Mouse (Mus musculus): ENCODE results near the gene Zranb1. TPM values are rescaled to one million over a fixed set of nuclear protein-coding genes. Genes with fewer than 3 reads are reported as not detected.

Zranb1 gene
- polyA plus RNA-seq, 1 experiment from 2014 or later, result 20.5 TPM

DNA sequence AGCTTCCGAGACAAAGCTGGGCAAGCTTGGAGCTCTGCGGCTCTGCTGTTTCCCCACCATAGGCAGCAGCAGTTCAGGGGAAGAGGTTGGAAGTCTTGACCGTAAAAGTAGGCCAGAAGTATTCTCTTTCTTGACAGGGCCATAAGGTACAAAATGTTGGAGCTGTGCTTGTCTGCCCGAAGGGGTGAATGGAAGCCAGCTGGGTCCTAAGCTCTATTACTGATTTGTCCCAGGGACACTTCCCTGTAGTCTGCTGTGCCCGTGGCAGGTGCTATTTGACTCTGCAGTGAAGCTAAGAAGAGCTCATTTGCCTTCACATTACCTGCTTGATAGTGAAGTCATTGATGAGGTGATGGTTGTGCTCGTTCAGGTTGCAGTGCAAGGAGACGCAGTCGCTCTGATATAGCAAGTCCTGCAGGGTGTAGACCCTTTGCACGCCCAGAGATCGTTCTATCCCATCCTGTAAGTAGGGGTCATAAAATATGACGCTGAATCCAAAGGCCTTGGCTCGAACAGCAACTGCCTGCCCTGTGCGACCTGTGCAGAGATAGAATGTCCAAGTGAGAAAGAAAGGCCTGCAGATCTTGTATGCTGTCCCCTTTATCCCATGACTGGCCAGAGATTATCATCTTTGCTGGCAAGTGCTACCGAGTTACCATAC lies 60.4 kb downstream of the Zranb1 start:
- no peak overlapping the region for H3K4me2 ChIP-seq (replicated peaks)
- peaks cover 70% of the 10 kb centered on the region for H3K36me3 ChIP-seq
- 94% methylated on average over 14 of the region's 14 CpGs for WGBS

DNA sequence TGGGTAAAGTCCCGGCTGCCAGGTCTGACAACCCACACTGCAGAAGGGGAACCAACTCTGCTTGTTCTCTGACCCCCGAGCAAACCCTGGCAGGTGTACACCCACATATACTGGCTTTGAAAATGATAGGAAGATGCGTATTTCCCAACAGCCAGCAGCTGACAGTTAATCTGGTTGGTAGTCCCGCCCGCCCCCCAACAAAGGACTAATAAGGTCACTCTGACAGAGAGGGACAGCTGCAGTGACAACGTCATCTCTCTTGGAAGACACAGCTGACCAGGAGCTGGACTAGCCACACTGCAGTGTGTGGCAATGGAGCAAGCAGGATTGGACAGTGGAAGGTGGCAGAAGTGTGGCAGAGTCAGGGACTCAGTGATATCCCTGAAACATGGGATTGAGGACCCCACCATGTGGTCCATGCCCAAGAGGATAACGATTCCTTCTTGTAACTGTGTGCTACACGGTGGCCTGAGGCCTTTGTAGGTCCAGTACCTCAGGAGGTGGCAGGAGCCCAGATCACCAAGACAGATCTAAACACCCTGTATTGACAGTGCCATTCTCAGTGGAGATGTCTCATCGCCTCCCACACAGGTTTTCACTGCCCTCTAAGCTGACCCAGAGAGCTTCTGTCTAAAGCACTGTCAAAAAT lies 62.1 kb downstream of the Zranb1 start:
- 92% methylated on average over 9 of the region's 9 CpGs for WGBS
- peaks cover 79% of the 10 kb centered on the region for H3K36me3 ChIP-seq
- H3K4me3 ChIP-seq (replicated peaks), result no peak overlapping the region
- H3K4me2 ChIP-seq (replicated peaks), result no peak overlapping the region
- ATAC-seq, result no peak
- no peak overlapping the region for H3K27ac ChIP-seq
- peaks cover 5% of the 10 kb centered on the region; the same call in 1 of the 2 replicates for H3K4me1 ChIP-seq (replicated peaks)
- H3K9me3 ChIP-seq, result no peaks in the 10 kb centered on the region
- no peaks in the 10 kb centered on the region for H3K27me3 ChIP-seq
- no peak overlapping the region for H3K9ac ChIP-seq (replicated peaks)

More for the DNA sequence above, 60.4 kb downstream of the Zranb1 start:
- no peak overlapping the region for H3K4me3 ChIP-seq (replicated peaks)
- no peaks in the 10 kb centered on the region for H3K27me3 ChIP-seq
- no peak for ATAC-seq
- no peaks in the 10 kb centered on the region for H3K9me3 ChIP-seq
- no peak overlapping the region for H3K27ac ChIP-seq
- H3K9ac ChIP-seq (replicated peaks), result no peak overlapping the region
- H3K4me1 ChIP-seq (replicated peaks), result peaks cover 5% of the 10 kb centered on the region; the same call in 1 of the 2 replicates

GRCm38 (mm10) chr7:132994120-132994519 lies 63.2 kb downstream of the Zranb1 start:
- no peaks in the 10 kb centered on the region for H3K27me3 ChIP-seq
- no peak overlapping the region for H3K4me2 ChIP-seq (replicated peaks)
- no peak overlapping the region for H3K27ac ChIP-seq
- peaks cover 5% of the 10 kb centered on the region; the same call in 1 of the 2 replicates for H3K4me1 ChIP-seq (replicated peaks)
- WGBS, result 93% methylated on average over 8 of the region's 8 CpGs
- no peaks in the 10 kb centered on the region for H3K9me3 ChIP-seq
- no peak for ATAC-seq
- H3K4me3 ChIP-seq (replicated peaks), result no peak overlapping the region
- peaks cover 79% of the 10 kb centered on the region for H3K36me3 ChIP-seq
- no peak overlapping the region for H3K9ac ChIP-seq (replicated peaks)

DNA sequence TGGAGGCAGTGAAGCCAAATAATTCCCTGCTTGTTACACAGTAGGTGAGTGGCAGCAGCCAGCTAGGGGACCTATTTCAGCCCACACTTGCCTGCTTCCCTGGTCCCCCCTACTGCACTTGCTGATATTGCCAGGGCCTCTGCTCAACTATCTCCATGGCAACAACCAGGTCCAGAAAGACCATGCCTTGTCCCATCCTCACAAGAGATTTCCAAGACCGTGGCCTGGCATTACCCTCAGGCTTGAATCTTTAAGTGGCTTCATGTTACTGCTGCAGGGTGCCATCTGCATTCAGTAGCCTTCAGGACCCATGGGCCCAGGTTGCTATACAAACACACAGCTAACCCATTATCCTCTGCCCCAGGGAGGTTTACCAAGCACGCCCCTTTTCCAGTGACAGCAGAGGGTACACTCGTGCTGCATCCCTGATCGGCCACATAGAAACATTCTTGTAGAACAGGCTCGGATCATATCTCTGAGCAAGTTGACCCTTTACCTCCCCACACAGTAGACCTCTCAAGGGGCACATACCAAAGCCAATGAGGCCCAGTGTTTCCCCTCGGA lies 63.8 kb downstream of the Zranb1 start:
- peak; percentile 58 for ATAC-seq
- no peak overlapping the region for H3K4me2 ChIP-seq (replicated peaks)
- H3K27ac ChIP-seq, result peak overlapping the region; percentile 49
- no peak overlapping the region for H3K9ac ChIP-seq (replicated peaks)
- no peak overlapping the region for H3K4me3 ChIP-seq (replicated peaks)
- no peaks in the 10 kb centered on the region for H3K27me3 ChIP-seq
- 65% methylated on average over 6 of the region's 6 CpGs for WGBS
- no peaks in the 10 kb centered on the region for H3K9me3 ChIP-seq
- peaks cover 76% of the 10 kb centered on the region for H3K36me3 ChIP-seq
- H3K4me1 ChIP-seq (replicated peaks), result peaks cover 5% of the 10 kb centered on the region; the same call in 1 of the 2 replicates

DNA sequence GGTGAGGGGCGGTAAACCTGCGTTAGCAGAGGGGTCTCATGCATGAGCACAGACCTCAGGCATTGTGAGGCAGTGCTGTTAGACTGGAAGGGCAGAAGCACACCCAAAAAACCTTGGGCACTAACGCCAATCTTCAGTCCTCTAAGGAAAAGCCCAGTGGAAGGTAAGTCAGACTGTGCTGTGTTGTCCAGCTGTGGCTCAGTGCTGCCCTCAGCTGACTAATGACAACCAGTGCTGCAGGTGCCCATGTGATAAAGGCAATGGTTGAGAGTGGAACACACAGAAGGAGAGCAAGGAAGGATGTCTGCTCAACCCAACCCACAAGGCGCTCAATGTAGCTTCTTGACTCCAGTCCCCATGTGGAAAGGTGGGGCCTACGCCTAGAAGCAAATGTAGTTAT lies 65.4 kb downstream of the Zranb1 start:
- H3K4me3 ChIP-seq (replicated peaks), result no peak overlapping the region
- no peak overlapping the region for H3K9ac ChIP-seq (replicated peaks)
- H3K27me3 ChIP-seq, result no peaks in the 10 kb centered on the region
- peaks cover 59% of the 10 kb centered on the region for H3K36me3 ChIP-seq
- no peak for ATAC-seq
- no peak overlapping the region; the same call in 1 of the 2 replicates for H3K27ac ChIP-seq
- 92% methylated on average over 5 of the region's 5 CpGs for WGBS
- peaks cover 5% of the 10 kb centered on the region; the same call in 1 of the 2 replicates for H3K4me1 ChIP-seq (replicated peaks)
- H3K4me2 ChIP-seq (replicated peaks), result no peak overlapping the region
- H3K9me3 ChIP-seq, result no peaks in the 10 kb centered on the region

GRCm38 (mm10) chr7:132998639-132999038 lies 67.7 kb downstream of the Zranb1 start:
- H3K27ac ChIP-seq, result no peak overlapping the region
- ATAC-seq, result no peak
- no peak overlapping the region for H3K4me3 ChIP-seq (replicated peaks)
- H3K4me1 ChIP-seq (replicated peaks), result peaks cover 27% of the 10 kb centered on the region
- H3K36me3 ChIP-seq, result peaks cover 49% of the 10 kb centered on the region
- H3K9ac ChIP-seq (replicated peaks), result no peak overlapping the region
- H3K9me3 ChIP-seq, result no peaks in the 10 kb centered on the region
- 95% methylated on average over 12 of the region's 12 CpGs for WGBS
- H3K27me3 ChIP-seq, result no peaks in the 10 kb centered on the region
- no peak overlapping the region for H3K4me2 ChIP-seq (replicated peaks)

- Histone ChIP-seq H3K4me3 (replicated peaks) (no peak overlapping the region), H3K27ac (no peak overlapping the region), H3K4me2 (replicated peaks) (no peak overlapping the region), H3K9me3 (no peaks in the 10 kb centered on the region), H3K9ac (replicated peaks) (no peak overlapping the region), H3K4me1 (replicated peaks) (peaks cover 31% of the 10 kb centered on the region), H3K36me3 (peaks cover 49% of the 10 kb centered on the region), H3K27me3 (no peaks in the 10 kb centered on the region)
- no peak for ATAC-seq
- 96% methylated on average over 11 of the region's 11 CpGs for WGBS
These were observed 68.1 kb downstream of the Zranb1 start for GRCm38 (mm10) chr7:132999061-132999460.

GRCm38 (mm10) chr7:133001388-133001787 lies 70.4 kb downstream of the Zranb1 start:
- H3K9ac ChIP-seq (replicated peaks), result no peak overlapping the region
- H3K4me1 ChIP-seq (replicated peaks), result peaks cover 28% of the 10 kb centered on the region
- H3K27me3 ChIP-seq, result no peaks in the 10 kb centered on the region
- no peak overlapping the region for H3K4me2 ChIP-seq (replicated peaks)
- no peak for ATAC-seq
- 90% methylated on average over 3 of the region's 3 CpGs for WGBS
- H3K27ac ChIP-seq, result no peak overlapping the region
- no peak overlapping the region for H3K4me3 ChIP-seq (replicated peaks)
- no peaks in the 10 kb centered on the region for H3K9me3 ChIP-seq
- peaks cover 33% of the 10 kb centered on the region for H3K36me3 ChIP-seq

DNA sequence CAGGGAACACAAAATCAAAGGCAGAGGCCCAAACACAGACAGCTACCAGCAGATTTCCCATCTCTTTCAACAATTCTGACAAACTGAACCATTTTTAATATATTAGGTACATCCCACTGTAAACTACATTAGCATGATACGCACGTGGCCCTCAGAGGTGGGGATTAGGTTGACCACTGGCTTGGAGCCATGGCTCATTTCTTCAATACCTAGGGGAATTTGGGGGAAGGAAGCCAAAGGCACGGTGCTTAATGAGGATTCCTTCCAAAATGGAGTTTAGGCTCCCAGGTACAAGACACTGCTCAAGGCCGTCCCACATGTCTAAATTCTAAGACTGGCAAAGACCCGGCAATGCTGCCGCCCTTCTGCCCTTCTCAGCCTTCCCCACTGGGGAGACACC lies 71.3 kb downstream of the Zranb1 start:
- no peak overlapping the region for H3K27ac ChIP-seq
- no peak overlapping the region for H3K9ac ChIP-seq (replicated peaks)
- H3K36me3 ChIP-seq, result peaks cover 24% of the 10 kb centered on the region
- no peaks in the 10 kb centered on the region for H3K27me3 ChIP-seq
- ATAC-seq, result no peak
- H3K4me1 ChIP-seq (replicated peaks), result peaks cover 29% of the 10 kb centered on the region
- 80% methylated on average over 6 of the region's 6 CpGs for WGBS
- H3K4me3 ChIP-seq (replicated peaks), result no peak overlapping the region
- H3K4me2 ChIP-seq (replicated peaks), result no peak overlapping the region
- H3K9me3 ChIP-seq, result no peaks in the 10 kb centered on the region

DNA sequence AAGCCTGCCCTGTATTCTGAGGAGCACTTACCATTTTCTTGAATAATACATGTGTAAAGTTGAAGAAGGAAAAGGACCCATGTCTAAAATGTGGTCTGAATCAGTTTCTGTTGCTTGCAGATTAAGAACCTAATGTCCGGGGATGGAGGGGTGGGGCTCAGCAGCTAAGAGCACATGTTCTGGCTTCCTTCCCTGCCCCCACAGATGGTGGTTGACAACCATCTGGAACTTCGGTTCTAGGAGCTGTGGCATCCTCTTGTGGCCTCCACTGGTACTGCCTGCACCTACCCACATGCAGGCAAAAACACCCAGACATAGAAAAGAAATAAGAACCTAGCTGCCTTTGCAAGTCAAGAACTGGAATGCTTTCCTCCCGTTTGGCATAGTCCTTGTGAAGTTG lies 72.5 kb downstream of the Zranb1 start:
- H3K27ac ChIP-seq, result no peak overlapping the region
- no peaks in the 10 kb centered on the region for H3K9me3 ChIP-seq
- no peak overlapping the region for H3K4me2 ChIP-seq (replicated peaks)
- peaks cover 13% of the 10 kb centered on the region for H3K36me3 ChIP-seq
- H3K4me1 ChIP-seq (replicated peaks), result peaks cover 40% of the 10 kb centered on the region
- 25% methylated on average over 3 of the region's 3 CpGs for WGBS
- H3K4me3 ChIP-seq (replicated peaks), result no peak overlapping the region
- no peak for ATAC-seq
- no peak overlapping the region for H3K9ac ChIP-seq (replicated peaks)
- H3K27me3 ChIP-seq, result no peaks in the 10 kb centered on the region

DNA sequence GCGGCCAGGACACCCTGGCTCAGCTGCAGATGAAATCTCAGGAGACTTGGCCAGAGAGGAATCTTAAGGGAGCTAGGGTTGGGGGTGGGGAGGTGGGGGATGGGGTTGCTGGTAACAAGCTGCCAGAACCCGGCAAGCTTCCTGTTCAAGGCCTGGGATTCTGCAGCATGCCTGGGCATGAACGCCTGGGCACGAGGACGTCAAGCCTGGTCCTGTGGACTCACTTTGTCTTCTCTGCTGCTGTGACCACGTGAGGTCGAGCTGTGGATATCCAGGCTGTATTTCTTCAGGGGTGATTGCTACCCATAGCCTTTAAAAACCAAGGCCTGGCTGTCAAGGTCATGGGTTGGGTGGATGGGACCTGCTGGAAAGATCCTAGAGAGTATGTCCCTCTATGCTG lies 74.8 kb downstream of the Zranb1 start:
- ATAC-seq, result no peak
- Histone ChIP-seq H3K9ac (replicated peaks) (no peak overlapping the region), H3K4me2 (replicated peaks) (no peak overlapping the region), H3K27me3 (no peaks in the 10 kb centered on the region), H3K9me3 (no peaks in the 10 kb centered on the region), H3K4me3 (replicated peaks) (no peak overlapping the region), H3K27ac (no peak overlapping the region), H3K36me3 (0 out of 2 replicates have a peak, but pooled peaks cover 3% of the 10 kb centered on the region), H3K4me1 (replicated peaks) (peaks cover 60% of the 10 kb centered on the region)
- WGBS, result 90% methylated on average over 7 of the region's 7 CpGs

GRCm38 (mm10) chr7:133007343-133007742 lies 76.4 kb downstream of the Zranb1 start:
- Histone ChIP-seq H3K27me3 (no peaks in the 10 kb centered on the region), H3K4me2 (replicated peaks) (no peak overlapping the region), H3K4me3 (replicated peaks) (no peak overlapping the region), H3K27ac (no peak overlapping the region), H3K4me1 (replicated peaks) (peaks cover 67% of the 10 kb centered on the region), H3K36me3 (0 out of 2 replicates have a peak, but pooled peaks cover 3% of the 10 kb centered on the region), H3K9ac (replicated peaks) (no peak overlapping the region), H3K9me3 (no peaks in the 10 kb centered on the region)
- 85% methylated on average over 11 of the region's 11 CpGs for WGBS
- ATAC-seq, result no peak
